Mouse (Mus musculus) liver, embryonic 12.5 days (tissue): Measurements from ENCODE around the gene Itfg2. TPM values are rescaled to one million over a fixed set of nuclear protein-coding genes. Genes with fewer than 3 reads are reported as not detected.

ENCODE experiments used
- ATAC-seq: fragments of 200-750 bp; cut with Nextera tagmentation; 2 replicates; pipeline ENCODE4 v1.8.0; 2017; ENCODE audit warnings: moderate number of reproducible peaks, mild to moderate bottlenecking, moderate library complexity
- H3K27ac ChIP-seq: fragments of 300-500 bp; sonication (generic); 2 replicates; pipeline ENCODE4 v1.5.1; 2016; ENCODE audit warnings: mild to moderate bottlenecking
- H3K27me3 ChIP-seq: fragments of 300-500 bp; sonication (generic); replicated peaks from 2 replicates; pipeline ENCODE4 v1.6.1; 2016; ENCODE audit warnings: mild to moderate bottlenecking, moderate library complexity
- H3K36me3 ChIP-seq: fragments of 300-500 bp; sonication (generic); 2 replicates; pipeline ENCODE4 v1.6.1; 2016; ENCODE audit warnings: mild to moderate bottlenecking, moderate library complexity
- H3K4me1 ChIP-seq: fragments of 300-500 bp; sonication (generic); 2 replicates; pipeline ENCODE4 v1.6.1; 2016
- H3K4me2 ChIP-seq: fragments of 300-500 bp; sonication (generic); 2 replicates; pipeline ENCODE4 v1.6.1; 2016; ENCODE audit warnings: mild to moderate bottlenecking, moderate library complexity
- H3K4me3 ChIP-seq: fragments of 300-500 bp; sonication (generic); 2 replicates; pipeline ENCODE4 v1.5.1; 2016; ENCODE audit warnings: mild to moderate bottlenecking, moderate library complexity
- H3K9ac ChIP-seq: fragments of 300-500 bp; sonication (generic); 2 replicates; pipeline ENCODE4 v1.6.1; 2016; ENCODE audit warnings: mild to moderate bottlenecking, moderate library complexity
- H3K9me3 ChIP-seq: fragments of 300-500 bp; sonication (generic); replicated peaks from 2 replicates; pipeline ENCODE4 v1.6.1; 2016; ENCODE audit warnings: mild to moderate bottlenecking, moderate library complexity
- WGBS: fragments of 180-500 bp; shearing (Covaris S2); methylation state at CpG from one replicate; pipeline ENCODE4 v1.1.7; 2016; ENCODE audit not compliant: insufficient replicate concordance; 5-methylcytosine and 5-hydroxymethylcytosine counted together
- polyA plus RNA-seq: library from polyadenylated mRNA; unstranded; fragments of >200 nt; fragmentation: Nextera tagmentation; extraction: Ambion mirVana; gene quantifications from 2 replicates; pipeline ENCODE4 v1.2.1, GENCODE M21; 2016

Itfg2 gene
- polyA plus RNA-seq, 1 experiment from 2014 or later, result 20.3 TPM

DNA sequence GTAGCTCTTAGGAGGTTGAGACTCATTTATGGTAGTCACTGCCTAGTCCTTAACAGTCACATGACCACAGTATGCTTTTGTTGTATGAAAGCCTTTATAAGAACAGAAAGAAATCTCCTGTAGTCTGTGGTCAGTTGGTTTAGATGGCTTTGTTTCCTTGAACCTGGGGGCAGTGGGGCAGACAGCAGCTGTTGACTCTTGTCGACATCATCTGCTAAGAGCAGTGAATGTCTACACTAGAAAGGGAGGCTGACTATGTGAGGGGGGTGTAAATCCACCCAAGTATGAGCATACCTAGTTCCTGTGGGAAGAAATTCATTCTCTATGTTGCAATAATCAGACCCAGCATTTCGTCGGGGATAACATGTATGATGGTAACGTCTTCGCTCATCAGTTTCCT is 22.3 kb upstream of the Itfg2 start:
- Histone ChIP-seq H3K36me3 (no peaks in the 10 kb centered on the region), H3K9ac (no peak overlapping the region), H3K4me1 (peaks cover 16% of the 10 kb centered on the region), H3K4me2 (no peak overlapping the region), H3K4me3 (no peak overlapping the region), H3K27ac (no peak overlapping the region), H3K9me3 (no peaks in the 10 kb centered on the region), H3K27me3 (peaks cover 5% of the 10 kb centered on the region; the same call in 1 of the 2 replicates)
- ATAC-seq, result no peak
- 82% methylated on average over 5 of the region's 5 CpGs for WGBS

DNA sequence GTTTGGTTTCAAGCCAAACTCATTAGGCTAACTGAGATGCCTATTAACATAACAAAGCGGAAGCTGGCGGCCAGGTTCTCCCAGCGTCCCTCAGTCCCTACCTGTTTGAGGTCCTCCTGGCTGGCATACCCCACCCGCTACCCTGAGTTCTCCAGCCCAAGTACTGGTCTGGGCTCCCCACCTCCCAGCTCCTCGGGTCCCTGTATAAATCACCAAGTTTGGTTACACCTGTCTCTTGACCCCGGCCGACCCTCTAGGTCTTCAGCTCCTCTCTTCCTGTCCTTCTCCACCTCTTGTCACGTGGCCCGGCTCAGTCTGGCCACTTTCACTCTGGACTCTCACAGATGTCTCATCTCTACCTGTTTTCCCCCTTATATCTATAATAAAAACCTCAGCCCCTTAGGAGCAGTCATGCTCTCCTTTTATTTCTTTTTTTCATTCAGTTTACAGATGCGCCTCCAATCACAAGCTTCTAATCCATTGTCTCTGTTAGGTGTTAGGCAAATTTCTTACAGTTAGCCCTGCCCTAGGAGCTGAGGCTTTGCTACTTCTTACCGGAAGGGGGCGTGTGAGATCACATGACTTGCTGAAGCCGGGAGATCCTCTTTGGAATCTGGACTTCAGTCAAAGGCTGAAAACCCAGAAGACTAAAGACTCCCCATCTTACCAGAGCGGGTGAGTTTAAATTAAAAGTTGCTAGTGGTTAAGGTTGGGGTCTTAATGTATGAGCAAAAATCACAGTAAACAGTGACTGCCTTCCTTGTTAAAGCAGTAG is 21.2 kb upstream of the Itfg2 start:
- peaks cover 5% of the 10 kb centered on the region; the same call in 1 of the 2 replicates for H3K27me3 ChIP-seq
- H3K9me3 ChIP-seq, result no peaks in the 10 kb centered on the region
- no peak overlapping the region for H3K27ac ChIP-seq
- H3K36me3 ChIP-seq, result no peaks in the 10 kb centered on the region
- H3K9ac ChIP-seq, result no peak overlapping the region
- peak overlapping the region; percentile 52 for H3K4me2 ChIP-seq
- 0 out of 2 replicates have a peak overlapping the region, but pooled peaks have one; percentile 2 for H3K4me3 ChIP-seq
- peaks cover 16% of the 10 kb centered on the region for H3K4me1 ChIP-seq
- peak; percentile 62; the same call in 1 of the 2 replicates for ATAC-seq
- WGBS, result 15% methylated on average over 14 of the region's 14 CpGs

GRCm38 (mm10) chr6:128440238-128440637 is 15.5 kb upstream of the Itfg2 start:
- H3K4me3 ChIP-seq, result no peak overlapping the region
- 89% methylated on average over 2 of the region's 2 CpGs for WGBS
- H3K9me3 ChIP-seq, result no peaks in the 10 kb centered on the region
- H3K4me2 ChIP-seq, result no peak overlapping the region
- H3K9ac ChIP-seq, result no peak overlapping the region
- peak overlapping the region; percentile 58; the same call in 1 of the 2 replicates for H3K27ac ChIP-seq
- H3K4me1 ChIP-seq, result peaks cover 48% of the 10 kb centered on the region
- H3K27me3 ChIP-seq, result 0 out of 2 replicates have a peak, but pooled peaks cover 2% of the 10 kb centered on the region
- ATAC-seq, result no peak
- H3K36me3 ChIP-seq, result peaks cover 14% of the 10 kb centered on the region

DNA sequence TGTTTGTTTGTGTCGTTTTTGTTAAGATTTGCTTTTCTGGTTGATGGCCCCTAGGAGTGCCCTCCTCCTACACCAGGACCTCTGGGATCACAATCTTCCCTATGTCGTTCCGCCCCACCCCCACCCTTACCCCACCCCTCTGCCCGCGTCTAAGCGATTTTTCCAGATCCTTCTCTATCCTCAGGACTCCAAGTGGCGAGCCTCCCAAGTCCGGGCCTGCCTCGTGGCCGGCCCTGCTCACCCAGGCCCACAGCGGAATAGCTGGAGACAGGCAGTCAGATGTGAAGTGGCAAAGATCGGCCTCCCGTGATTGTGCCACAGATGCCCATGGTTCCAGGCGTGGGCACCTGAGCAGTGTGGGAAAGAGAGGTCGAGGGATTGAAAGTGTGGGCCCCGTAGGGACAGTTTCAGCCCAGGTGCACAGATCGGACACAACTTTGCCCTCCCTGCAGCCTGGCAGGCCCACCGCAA is 14.2 kb upstream of the Itfg2 start:
- 24% methylated on average over 18 of the region's 18 CpGs for WGBS

DNA sequence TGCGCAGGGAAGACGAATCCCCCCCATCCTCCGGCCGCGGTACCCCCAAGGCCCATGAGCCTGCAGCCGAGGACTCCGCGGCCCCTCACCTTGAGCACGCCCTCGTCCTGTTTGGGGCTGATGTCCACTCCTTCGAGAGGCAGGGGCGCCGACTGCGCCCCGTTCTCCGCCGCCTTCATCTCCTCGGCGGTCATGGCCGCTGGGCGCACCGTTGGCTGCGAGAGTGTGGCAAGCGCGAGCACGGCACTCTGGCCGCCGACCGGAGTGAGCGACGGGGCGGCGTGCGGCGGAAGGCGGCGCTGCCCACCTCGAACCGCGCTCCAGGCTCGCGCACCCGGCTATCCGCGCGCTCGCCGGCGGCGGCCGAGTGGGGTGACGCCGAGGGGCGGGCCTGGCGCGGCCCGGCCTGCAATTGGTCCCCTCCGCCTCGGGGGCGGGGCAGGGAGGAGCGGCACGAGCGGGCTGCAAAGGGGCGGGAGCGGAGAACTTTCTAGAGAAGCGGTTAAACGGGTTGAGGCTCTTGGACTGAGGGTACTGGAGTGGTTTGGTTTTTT is 13.7 kb upstream of the Itfg2 start, which contains the start of gene Fkbp4:
Fkbp4 (minus strand) TSS at position 361 of the 554 bp plus-strand sequence.
- Histone ChIP-seq H3K9ac (peak within 1 kb of the TSS; percentile 96), H3K4me1 (peaks cover 46% of the 10 kb centered on the region)
- under 1% methylated on average over 67 of the region's 67 CpGs for WGBS

More for the DNA sequence above, 14.2 kb upstream of the Itfg2 start:
- H3K9me3 ChIP-seq, result no peaks in the 10 kb centered on the region
- H3K4me3 ChIP-seq, result peak overlapping the region; percentile 89
- peak; percentile 61 for ATAC-seq
- peak overlapping the region; percentile 93 for H3K27ac ChIP-seq
- H3K27me3 ChIP-seq, result no peaks in the 10 kb centered on the region
- H3K9ac ChIP-seq, result peak overlapping the region; percentile 72
- peaks cover 28% of the 10 kb centered on the region for H3K36me3 ChIP-seq
- peaks cover 46% of the 10 kb centered on the region for H3K4me1 ChIP-seq
- H3K4me2 ChIP-seq, result peak overlapping the region; percentile 94

DNA sequence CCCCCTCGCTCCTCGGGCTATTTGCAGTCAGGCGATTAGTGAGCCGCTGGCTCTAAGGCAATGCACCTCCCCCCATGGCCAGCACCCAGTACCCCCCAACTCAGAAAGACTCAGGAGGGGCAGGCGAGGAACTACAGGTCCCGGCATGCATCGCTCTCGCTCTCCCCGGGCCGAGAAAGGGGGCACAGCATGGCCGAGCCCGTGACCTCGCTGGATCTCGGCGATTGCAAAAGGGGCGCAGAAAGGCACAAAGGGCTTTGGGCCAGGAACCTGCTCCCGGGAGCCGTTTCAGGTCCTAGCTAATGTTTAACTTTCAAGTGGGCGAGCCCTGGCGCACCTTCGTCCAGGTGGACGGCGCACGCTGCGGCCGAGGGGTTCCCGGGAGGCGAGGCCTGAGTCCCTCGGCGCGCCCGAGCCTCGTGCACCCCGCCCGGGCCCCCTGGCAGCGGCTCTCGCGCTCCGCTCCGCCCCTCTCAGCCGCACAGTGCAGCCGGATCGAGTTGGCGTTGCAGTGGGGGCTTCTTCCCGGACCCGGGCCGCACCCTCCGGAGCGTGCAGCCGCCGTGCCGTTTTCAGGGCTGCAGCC is 13.1 kb upstream of the Itfg2 start:
- under 1% methylated on average over 52 of the region's 52 CpGs for WGBS
- ATAC-seq, result peak; percentile 74
- Histone ChIP-seq H3K27ac (peak overlapping the region; percentile 93), H3K9ac (peak overlapping the region; percentile 96), H3K9me3 (no peaks in the 10 kb centered on the region), H3K36me3 (peaks cover 39% of the 10 kb centered on the region), H3K4me1 (peaks cover 46% of the 10 kb centered on the region), H3K4me3 (peak overlapping the region; percentile 89), H3K27me3 (no peaks in the 10 kb centered on the region), H3K4me2 (peak overlapping the region; percentile 94)

More for the DNA sequence above, 13.7 kb upstream of the Itfg2 start, which contains the start of gene Fkbp4:
- Histone ChIP-seq H3K27ac (peak within 1 kb of the TSS; percentile 93), H3K4me2 (peak within 1 kb of the TSS; percentile 94), H3K36me3 (peaks cover 33% of the 10 kb centered on the region), H3K4me3 (peak within 1 kb of the TSS; percentile 89), H3K27me3 (no peaks in the 10 kb centered on the region), H3K9me3 (no peaks in the 10 kb centered on the region)
- peak; percentile 94 for ATAC-seq

DNA sequence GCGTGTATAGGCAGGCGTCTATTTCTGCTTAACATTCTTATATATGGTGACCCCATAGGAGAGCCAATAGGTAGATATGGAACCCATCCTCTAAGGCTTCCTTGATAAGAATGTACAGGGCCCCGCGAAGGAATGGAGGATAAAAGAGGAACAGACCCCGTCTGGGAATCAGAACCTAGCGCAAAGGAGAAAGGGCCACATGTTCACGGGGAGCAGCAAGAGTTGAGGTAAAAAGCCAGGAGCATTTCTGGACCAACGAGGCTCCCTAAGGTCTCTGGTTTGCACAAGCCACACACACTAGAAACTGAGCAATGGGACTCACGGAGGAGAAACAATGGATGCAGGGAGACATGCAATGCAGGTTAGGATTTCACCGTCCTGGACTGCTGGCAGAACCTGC is 12.6 kb upstream of the Itfg2 start:
- ATAC-seq, result no peak
- peak overlapping the region; percentile 96 for H3K9ac ChIP-seq
- peaks cover 48% of the 10 kb centered on the region for H3K4me1 ChIP-seq
- H3K9me3 ChIP-seq, result no peaks in the 10 kb centered on the region
- H3K27ac ChIP-seq, result peak overlapping the region; percentile 93
- no peaks in the 10 kb centered on the region for H3K27me3 ChIP-seq
- peak overlapping the region; percentile 94 for H3K4me2 ChIP-seq
- peak overlapping the region; percentile 89 for H3K4me3 ChIP-seq
- under 1% methylated on average over 10 of the region's 10 CpGs for WGBS
- peaks cover 44% of the 10 kb centered on the region for H3K36me3 ChIP-seq

- Histone ChIP-seq H3K9ac (peak overlapping the region; percentile 96), H3K4me3 (peak overlapping the region; percentile 89), H3K27me3 (no peaks in the 10 kb centered on the region), H3K4me2 (peak overlapping the region; percentile 94), H3K9me3 (no peaks in the 10 kb centered on the region), H3K36me3 (peaks cover 52% of the 10 kb centered on the region), H3K27ac (peak overlapping the region; percentile 93; the same call in 1 of the 2 replicates), H3K4me1 (peaks cover 52% of the 10 kb centered on the region)
- no peak for ATAC-seq
- whole genome bisulfite sequencing, result 76% methylated on average over 8 of the region's 8 CpGs
Measured at GRCm38 (mm10) chr6:128436356-128437005, 11.8 kb upstream of the Itfg2 start.

GRCm38 (mm10) chr6:128435474-128435873 is 10.7 kb upstream of the Itfg2 start:
- Histone ChIP-seq H3K36me3 (peaks cover 62% of the 10 kb centered on the region), H3K4me2 (no peak overlapping the region), H3K27ac (no peak overlapping the region), H3K4me3 (no peak overlapping the region), H3K9me3 (no peaks in the 10 kb centered on the region), H3K27me3 (no peaks in the 10 kb centered on the region), H3K9ac (no peak overlapping the region), H3K4me1 (peaks cover 56% of the 10 kb centered on the region)
- WGBS, result 71% methylated on average over 5 of the region's 5 CpGs
- no peak for ATAC-seq

DNA sequence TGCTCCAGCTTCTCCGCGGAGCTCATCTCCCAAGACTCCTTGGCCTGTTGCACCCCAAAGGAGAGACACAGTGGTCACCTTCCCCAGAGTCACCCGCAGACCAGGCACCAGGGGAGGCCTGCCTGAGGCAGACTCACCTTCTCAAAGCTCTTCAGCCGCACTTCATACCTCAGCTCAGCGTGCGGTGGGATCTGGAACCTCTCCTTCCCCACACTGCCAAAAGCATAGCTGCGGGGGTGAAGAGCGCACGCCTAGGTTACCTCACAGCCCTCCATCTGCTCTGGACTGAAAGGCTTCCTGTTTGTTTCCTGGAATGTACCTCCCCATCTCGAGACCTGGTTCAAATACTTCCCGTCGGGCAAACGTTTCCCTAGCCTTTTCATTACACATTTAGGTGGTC is 8.8 kb upstream of the Itfg2 start:
- Histone ChIP-seq H3K4me1 (peaks cover 54% of the 10 kb centered on the region), H3K9me3 (no peaks in the 10 kb centered on the region), H3K9ac (no peak overlapping the region), H3K36me3 (peaks cover 81% of the 10 kb centered on the region), H3K27ac (no peak overlapping the region), H3K27me3 (no peaks in the 10 kb centered on the region), H3K4me3 (no peak overlapping the region), H3K4me2 (no peak overlapping the region)
- ATAC-seq, result no peak
- WGBS, result 86% methylated on average over 13 of the region's 13 CpGs

- Histone ChIP-seq H3K9me3 (no peaks in the 10 kb centered on the region), H3K9ac (no peak overlapping the region), H3K27ac (no peak overlapping the region), H3K36me3 (peaks cover 92% of the 10 kb centered on the region), H3K4me3 (no peak overlapping the region), H3K4me2 (no peak overlapping the region), H3K4me1 (peaks cover 50% of the 10 kb centered on the region), H3K27me3 (no peaks in the 10 kb centered on the region)
- 87% methylated on average over 13 of the region's 13 CpGs for WGBS
- ATAC-seq, result no peak
Measured at GRCm38 (mm10) chr6:128432356-128432915, 7.7 kb upstream of the Itfg2 start.
